Mouse (Mus musculus): ENCODE results near the gene Adamts13. TPM values are rescaled to one million over a fixed set of nuclear protein-coding genes. Genes with fewer than 3 reads are reported as not detected.

The Adamts13 gene
- polyA plus RNA-seq, 1 experiment from 2014 or later = not detected

DNA sequence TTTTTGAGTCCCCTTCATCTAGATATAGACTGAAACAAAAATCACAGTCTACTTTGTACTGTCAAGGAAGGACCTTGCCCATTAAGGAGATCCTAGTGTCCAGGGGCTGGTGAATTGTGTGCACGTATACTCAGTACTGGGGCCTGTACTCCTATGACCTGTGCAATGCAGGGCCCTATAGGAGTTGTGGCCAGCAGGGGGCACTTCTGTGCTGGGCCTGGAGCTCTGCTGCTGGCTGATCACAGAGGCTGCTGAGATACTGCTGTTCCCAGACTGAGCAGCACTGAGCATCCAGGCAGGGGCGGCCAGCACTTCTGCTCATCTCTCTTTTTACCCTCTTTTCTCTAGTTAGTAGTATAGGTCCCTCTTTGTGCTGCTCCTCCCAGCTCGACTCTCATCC, 70.2 kb downstream of the Adamts13 start:
- H3K9me3 ChIP-seq = no peaks in the 10 kb centered on the region
- no peaks in the 10 kb centered on the region for H3K36me3 ChIP-seq
- H3K4me1 ChIP-seq = no peaks in the 10 kb centered on the region
- H3K27me3 ChIP-seq (replicated peaks) = peaks cover 4% of the 10 kb centered on the region; the same call in 1 of the 2 replicates
- no peak overlapping the region for H3K4me3 ChIP-seq
- no peak overlapping the region for H3K9ac ChIP-seq
- H3K4me2 ChIP-seq (replicated peaks) = no peak overlapping the region
- ATAC-seq (ENCODE audit: low FRiP score, low read depth) = peak; percentile 81; the same call in 1 of the 2 replicates
- H3K27ac ChIP-seq = no peak overlapping the region
- 27% methylated on average over 3 of the region's 3 CpGs for WGBS

GRCm38 (mm10) chr2:27044166-27044565, 71.0 kb downstream of the Adamts13 start:
- Histone ChIP-seq H3K4me3 (no peak overlapping the region), H3K4me2 (replicated peaks) (no peak overlapping the region), H3K4me1 (no peaks in the 10 kb centered on the region), H3K36me3 (no peaks in the 10 kb centered on the region), H3K9ac (no peak overlapping the region), H3K9me3 (no peaks in the 10 kb centered on the region), H3K27me3 (replicated peaks) (peaks cover 4% of the 10 kb centered on the region; the same call in 1 of the 2 replicates), H3K27ac (no peak overlapping the region)
- ATAC-seq (ENCODE audit: low FRiP score, low read depth) = no peak
- 74% methylated on average over 4 of the region's 4 CpGs for WGBS

GRCm38 (mm10) chr2:27044641-27045040, 71.4 kb downstream of the Adamts13 start:
- H3K27me3 ChIP-seq (replicated peaks) = peaks cover 4% of the 10 kb centered on the region; the same call in 1 of the 2 replicates
- no peak overlapping the region for H3K9ac ChIP-seq
- 76% methylated on average over 3 of the region's 3 CpGs for WGBS
- no peak overlapping the region for H3K27ac ChIP-seq
- H3K4me1 ChIP-seq = no peaks in the 10 kb centered on the region
- H3K4me3 ChIP-seq = no peak overlapping the region
- ATAC-seq (ENCODE audit: low FRiP score, low read depth) = no peak
- no peaks in the 10 kb centered on the region for H3K36me3 ChIP-seq
- H3K9me3 ChIP-seq = no peaks in the 10 kb centered on the region
- no peak overlapping the region for H3K4me2 ChIP-seq (replicated peaks)

- H3K9ac ChIP-seq = no peak overlapping the region
- no peak overlapping the region for H3K4me3 ChIP-seq
- no peaks in the 10 kb centered on the region for H3K4me1 ChIP-seq
- no peak overlapping the region for H3K4me2 ChIP-seq (replicated peaks)
- no peak overlapping the region for H3K27ac ChIP-seq
- WGBS = 72% methylated on average over 8 of the region's 8 CpGs
- H3K27me3 ChIP-seq (replicated peaks) = peaks cover 4% of the 10 kb centered on the region; the same call in 1 of the 2 replicates
- no peaks in the 10 kb centered on the region for H3K9me3 ChIP-seq
- H3K36me3 ChIP-seq = no peaks in the 10 kb centered on the region
- ATAC-seq (ENCODE audit: low FRiP score, low read depth) = no peak
These were observed 73.0 kb downstream of the Adamts13 start for GRCm38 (mm10) chr2:27045979-27046770.

DNA sequence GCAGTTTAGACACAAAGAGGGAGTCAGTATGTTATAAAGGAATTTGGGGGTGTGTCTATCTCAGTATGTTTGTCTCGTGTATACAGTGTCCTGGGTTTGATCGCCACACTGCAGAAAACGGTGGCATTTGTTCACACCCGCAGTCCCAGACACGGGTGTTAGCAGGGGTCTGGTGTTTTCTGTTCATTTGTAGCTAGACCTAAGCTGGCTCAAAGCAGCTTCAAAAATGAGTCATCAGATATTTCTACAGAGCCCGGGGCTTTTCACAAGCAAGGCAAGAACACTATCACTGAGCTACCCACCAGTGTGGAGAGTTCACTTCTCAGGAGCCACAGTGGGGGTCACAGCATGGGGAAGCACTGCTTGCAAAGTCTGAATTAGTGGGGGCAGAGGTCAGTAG, 76.2 kb downstream of the Adamts13 start:
- ATAC-seq (ENCODE audit: low FRiP score, low read depth) = no peak
- Histone ChIP-seq H3K4me3 (no peak overlapping the region), H3K36me3 (no peaks in the 10 kb centered on the region), H3K4me1 (no peaks in the 10 kb centered on the region), H3K9ac (no peak overlapping the region), H3K27me3 (replicated peaks) (0 out of 2 replicates have a peak, but pooled peaks cover 4% of the 10 kb centered on the region), H3K27ac (no peak overlapping the region), H3K9me3 (no peaks in the 10 kb centered on the region), H3K4me2 (replicated peaks) (no peak overlapping the region)
- WGBS = 51% methylated on average over 6 of the region's 6 CpGs

DNA sequence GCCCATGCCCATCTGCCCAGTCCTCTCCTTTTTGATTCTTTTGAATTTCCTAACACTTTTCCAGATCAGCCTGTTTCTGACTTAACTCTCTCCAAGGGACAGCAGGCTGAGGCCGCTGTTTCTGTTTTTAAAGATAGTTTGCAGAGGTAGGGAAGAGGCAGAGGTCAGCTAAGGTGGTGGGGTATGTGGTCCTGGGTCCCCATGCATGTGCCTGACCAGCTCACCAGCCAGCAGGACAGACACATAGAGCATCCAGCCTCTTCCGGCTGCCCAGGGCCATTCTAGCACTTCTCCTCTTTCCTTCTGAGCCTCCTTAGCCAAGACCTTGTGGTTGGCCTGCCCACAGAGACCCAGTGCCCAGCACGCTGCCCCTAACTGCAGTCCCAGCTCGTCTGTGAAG, 85.0 kb downstream of the Adamts13 start:
- no peaks in the 10 kb centered on the region for H3K27me3 ChIP-seq (replicated peaks)
- H3K27ac ChIP-seq = no peak overlapping the region
- no peak overlapping the region for H3K9ac ChIP-seq
- peak overlapping the region; percentile 6; the same call in 1 of the 2 replicates for H3K4me2 ChIP-seq (replicated peaks)
- ATAC-seq (ENCODE audit: low FRiP score, low read depth) = no peak
- H3K4me3 ChIP-seq = no peak overlapping the region
- H3K4me1 ChIP-seq = peaks cover 5% of the 10 kb centered on the region
- H3K9me3 ChIP-seq = no peaks in the 10 kb centered on the region
- 24% methylated on average over 4 of the region's 4 CpGs for whole genome bisulfite sequencing
- no peaks in the 10 kb centered on the region for H3K36me3 ChIP-seq

DNA sequence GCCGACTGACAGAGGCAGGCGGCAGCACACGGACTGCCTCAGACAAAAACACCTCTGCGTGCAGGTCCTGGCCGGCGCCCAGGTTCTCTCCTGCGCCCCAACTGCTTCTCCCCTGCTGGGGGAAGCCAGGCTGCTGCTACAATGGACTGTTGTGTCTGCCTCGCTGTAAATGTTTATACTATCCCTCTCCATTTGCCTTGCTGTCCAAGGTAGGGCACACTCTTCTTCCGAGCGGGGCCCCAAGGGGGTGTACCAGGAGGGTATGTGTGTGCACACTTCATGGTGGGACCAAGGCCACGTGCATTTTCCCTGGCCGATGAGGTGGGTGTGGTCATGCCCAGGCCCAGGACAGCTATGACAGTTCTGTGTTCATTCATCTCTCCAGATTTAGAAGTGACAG, 85.5 kb downstream of the Adamts13 start:
- Histone ChIP-seq H3K27me3 (replicated peaks) (no peaks in the 10 kb centered on the region), H3K36me3 (no peaks in the 10 kb centered on the region), H3K27ac (no peak overlapping the region), H3K4me3 (no peak overlapping the region), H3K9me3 (no peaks in the 10 kb centered on the region), H3K4me2 (replicated peaks) (peak overlapping the region; percentile 6), H3K9ac (no peak overlapping the region), H3K4me1 (peaks cover 5% of the 10 kb centered on the region)
- no peak for ATAC-seq (ENCODE audit: low FRiP score, low read depth)
- 12% methylated on average over 12 of the region's 12 CpGs for WGBS

- WGBS = 79% methylated on average over 9 of the region's 9 CpGs
- Histone ChIP-seq H3K4me1 (peaks cover 5% of the 10 kb centered on the region), H3K27me3 (replicated peaks) (no peaks in the 10 kb centered on the region), H3K4me3 (no peak overlapping the region), H3K4me2 (replicated peaks) (no peak overlapping the region), H3K9me3 (no peaks in the 10 kb centered on the region), H3K9ac (no peak overlapping the region), H3K36me3 (no peaks in the 10 kb centered on the region), H3K27ac (no peak overlapping the region)
- no peak for ATAC-seq (ENCODE audit: low FRiP score, low read depth)
These were observed 86.0 kb downstream of the Adamts13 start for GRCm38 (mm10) chr2:27059187-27059586.

Other genes with a start within 250 kb of the Adamts13 start
- gene Abo, start 108.4 kb upstream of the Adamts13 start, polyA plus RNA-seq (2016; fragmentation: Nextera tagmentation; extraction: Ambion mirVana) = not detected in 2 replicates
- gene Surf6, start 70.5 kb upstream of the Adamts13 start, polyA plus RNA-seq (2016; fragmentation: Nextera tagmentation; extraction: Ambion mirVana) = 28.8 and 30.2 TPM in 2 replicates
- 112 and 115 TPM in 2 replicates for gene Med22, start 62.7 kb upstream of the Adamts13 start, polyA plus RNA-seq (2016; fragmentation: Nextera tagmentation; extraction: Ambion mirVana)
- gene Rpl7a, start 62.7 kb upstream of the Adamts13 start, polyA plus RNA-seq (2016; fragmentation: Nextera tagmentation; extraction: Ambion mirVana) = 467 and 486 TPM in 2 replicates
- 55.3 and 55.7 TPM in 2 replicates for gene Surf2, start 57.0 kb upstream of the Adamts13 start, polyA plus RNA-seq (2016; fragmentation: Nextera tagmentation; extraction: Ambion mirVana)
- gene Surf1, start 56.9 kb upstream of the Adamts13 start, polyA plus RNA-seq (2016; fragmentation: Nextera tagmentation; extraction: Ambion mirVana) = 56.3 and 59.5 TPM in 2 replicates
- 137 and 140 TPM in 2 replicates for gene Surf4, start 39.5 kb upstream of the Adamts13 start, polyA plus RNA-seq (2016; fragmentation: Nextera tagmentation; extraction: Ambion mirVana)
- 0.20 TPM in 1 of 2 replicates, not detected in the other for gene Stkld1, start 39.4 kb upstream of the Adamts13 start, polyA plus RNA-seq (2016; fragmentation: Nextera tagmentation; extraction: Ambion mirVana)
- gene Rexo4, start 9.0 kb upstream of the Adamts13 start, polyA plus RNA-seq (2016; fragmentation: Nextera tagmentation; extraction: Ambion mirVana) = 41.1 and 42.3 TPM in 2 replicates
- 124 and 130 TPM in 2 replicates for gene Cacfd1, start 36.5 kb downstream of the Adamts13 start, polyA plus RNA-seq (2016; fragmentation: Nextera tagmentation; extraction: Ambion mirVana)
- gene Slc2a6, start 54.6 kb downstream of the Adamts13 start, polyA plus RNA-seq (2016; fragmentation: Nextera tagmentation; extraction: Ambion mirVana) = 6.1 and 7.9 TPM in 2 replicates
- 6.4 and 7.0 TPM in 2 replicates for gene Mymk, start 98.8 kb downstream of the Adamts13 start, polyA plus RNA-seq (2016; fragmentation: Nextera tagmentation; extraction: Ambion mirVana)
- gene Adamtsl2, start 106.0 kb downstream of the Adamts13 start, polyA plus RNA-seq (2016; fragmentation: Nextera tagmentation; extraction: Ambion mirVana) = 6.4 and 9.3 TPM in 2 replicates
- 0.74 and 0.80 TPM in 2 replicates for gene Fam163b, start 169.1 kb downstream of the Adamts13 start, polyA plus RNA-seq (2016; fragmentation: Nextera tagmentation; extraction: Ambion mirVana)
- gene Dbh, start 191.8 kb downstream of the Adamts13 start, polyA plus RNA-seq (2016; fragmentation: Nextera tagmentation; extraction: Ambion mirVana) = 0.57 and 0.79 TPM in 2 replicates